Mouse (Mus musculus): Measurements from ENCODE around the gene Retreg1. TPM values are rescaled to one million over a fixed set of nuclear protein-coding genes. Genes with fewer than 3 reads are reported as not detected.

The Retreg1 gene
- total RNA-seq, 2 experiments from 2014 or later, result 151 to 159 TPM

DNA sequence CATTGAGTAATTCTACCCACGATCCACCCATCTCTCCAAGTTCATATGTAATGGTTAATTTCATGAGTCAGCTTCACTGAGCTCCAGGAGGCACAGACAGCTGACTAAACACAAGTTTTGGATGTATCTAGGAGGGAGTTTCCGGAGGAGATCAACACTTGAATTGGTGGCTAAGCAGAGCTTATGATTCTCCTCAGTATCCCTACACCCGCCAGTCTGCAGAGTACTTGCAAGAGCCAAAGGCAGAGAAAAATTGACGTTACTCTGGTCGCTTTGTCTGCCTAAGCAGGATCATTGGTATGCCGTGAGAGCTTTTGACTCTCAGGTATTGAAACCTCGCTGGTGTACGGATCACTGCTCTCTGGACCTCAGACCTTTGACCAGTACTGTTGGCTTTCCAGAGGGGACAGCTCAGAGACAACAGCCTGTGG is 16.4 kb upstream of the Retreg1 start:
- intact Hi-C loops (cut with DNase I), result no loop called here
- no peak for DNase-seq

DNA sequence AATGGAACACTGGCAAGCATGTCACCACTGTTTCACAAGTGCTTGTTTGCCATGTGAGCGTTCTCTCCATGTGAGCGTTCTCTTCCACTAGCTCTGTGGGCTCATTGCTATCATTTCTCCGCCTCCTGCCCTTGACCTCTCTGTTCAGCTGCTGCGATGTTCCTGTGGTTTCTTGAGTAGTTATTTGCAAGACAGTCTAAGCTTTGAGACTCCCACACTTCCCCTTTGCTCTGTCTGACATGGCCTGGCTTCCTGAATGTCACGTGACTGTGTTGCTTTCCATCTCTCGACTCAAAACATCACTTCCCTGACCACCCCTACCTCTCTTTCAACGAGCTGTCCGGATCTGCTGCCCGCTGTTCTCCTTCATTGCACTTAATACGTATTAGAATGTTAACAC is 14.5 kb upstream of the Retreg1 start:
- DNase-seq, result no peak
- intact Hi-C loops (cut with DNase I), result no loop called here

- intact Hi-C loops (cut with DNase I), result no loop called here
These were observed 12.6 kb upstream of the Retreg1 start for GRCm38 (mm10) chr15:25830426-25830825.

GRCm38 (mm10) chr15:25834282-25834681 is 8.7 kb upstream of the Retreg1 start:
- intact Hi-C loops (cut with DNase I), result no loop called here

More at GRCm38 (mm10) chr15:25830426-25830825, 12.6 kb upstream of the Retreg1 start:
- DNase-seq, result no peak

DNA sequence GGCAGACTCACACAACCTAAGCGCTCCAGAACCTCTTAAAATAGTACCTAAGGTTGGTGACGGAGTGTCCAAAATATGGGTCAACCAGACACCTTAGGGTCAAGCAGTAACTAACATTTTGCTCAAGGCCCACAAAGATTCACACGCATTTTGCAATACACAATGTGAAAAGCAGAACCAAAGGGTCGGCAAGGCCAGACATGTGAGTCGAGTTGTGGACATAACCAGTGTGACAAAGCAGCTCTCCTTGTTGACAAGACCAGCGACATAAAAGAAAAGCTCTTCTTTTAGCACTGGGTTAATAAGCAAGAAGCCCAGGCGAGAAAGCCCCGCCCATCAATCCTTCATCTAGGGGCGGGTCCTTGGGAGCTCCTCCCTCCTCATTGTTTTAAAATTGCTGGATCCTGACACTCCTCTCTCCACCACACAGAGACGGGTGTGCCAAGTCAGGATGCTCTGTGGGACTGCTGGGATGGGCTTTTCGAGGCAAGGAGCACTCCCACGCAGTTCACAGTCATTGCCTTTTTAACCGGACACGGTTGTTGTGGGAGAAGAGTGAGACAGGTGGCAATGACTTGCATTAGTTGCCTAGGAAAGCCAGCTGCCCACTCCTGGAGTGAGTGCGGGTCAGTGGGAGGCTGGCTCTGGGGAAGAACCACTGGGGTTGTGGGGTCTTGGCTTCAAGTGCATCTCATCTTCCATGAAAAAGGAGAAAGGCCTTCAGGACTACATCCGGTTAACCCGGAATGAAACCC is 7.9 kb upstream of the Retreg1 start:
- no peak for DNase-seq
- intact Hi-C loops (cut with DNase I), result no loop called here

More at GRCm38 (mm10) chr15:25834282-25834681, 8.7 kb upstream of the Retreg1 start:
- no peak for DNase-seq

GRCm38 (mm10) chr15:25842462-25843085 is 406 bp upstream of the Retreg1 start:
- intact Hi-C loops (cut with DNase I), result no loop called here
- DNase-seq, result no peak

DNA sequence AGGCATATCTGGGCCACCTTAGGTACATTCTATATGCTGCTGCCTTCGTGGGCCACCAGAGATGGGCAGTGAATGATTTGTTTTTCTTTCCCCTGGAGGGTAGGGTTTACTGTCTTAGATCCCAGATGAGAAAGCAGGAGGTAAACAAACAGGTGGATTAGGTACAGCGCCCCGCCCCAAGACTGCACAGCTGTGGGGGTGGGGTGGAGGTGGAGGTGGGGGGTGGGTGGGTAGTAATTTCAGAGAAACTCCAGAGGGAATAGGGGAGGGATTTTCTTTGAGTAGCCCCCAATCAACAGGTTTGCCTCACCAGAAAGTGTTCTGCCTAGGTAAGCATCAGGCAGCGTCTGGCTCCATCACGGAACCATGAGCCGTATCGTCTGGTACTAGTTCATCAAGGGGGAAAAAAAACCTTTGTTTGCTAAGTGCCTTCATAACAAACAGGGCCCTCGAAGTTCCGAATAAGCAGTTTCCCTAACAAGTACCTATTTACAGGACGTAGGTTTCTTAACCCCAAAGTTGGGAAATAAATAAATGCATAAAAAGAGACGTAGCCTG is 1.1 kb downstream of the Retreg1 start:
- intact Hi-C loops (cut with DNase I), result no loop called here
- no peak for DNase-seq

DNA sequence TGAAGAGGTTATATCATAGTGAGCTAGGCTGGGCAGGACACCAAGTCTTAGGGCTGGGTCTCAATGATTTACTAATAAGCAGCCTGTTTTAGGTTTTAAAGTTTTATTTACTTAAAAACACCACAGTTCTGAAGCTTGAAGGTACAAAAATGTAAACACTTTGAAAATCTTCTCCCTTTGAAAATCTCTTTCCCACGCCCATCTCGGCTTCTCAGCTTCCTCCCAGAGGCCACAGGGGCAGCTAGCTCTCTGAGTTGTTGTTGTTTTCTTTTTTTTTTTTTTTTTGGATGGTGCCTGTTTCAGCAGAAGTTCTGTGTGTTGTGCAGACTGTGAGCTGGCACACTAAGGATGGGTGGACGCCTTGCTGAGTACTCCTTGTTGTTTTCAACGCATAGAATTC is 1.8 kb downstream of the Retreg1 start:
- intact Hi-C loops (cut with DNase I), result no loop called here
- DNase-seq, result no peak

DNA sequence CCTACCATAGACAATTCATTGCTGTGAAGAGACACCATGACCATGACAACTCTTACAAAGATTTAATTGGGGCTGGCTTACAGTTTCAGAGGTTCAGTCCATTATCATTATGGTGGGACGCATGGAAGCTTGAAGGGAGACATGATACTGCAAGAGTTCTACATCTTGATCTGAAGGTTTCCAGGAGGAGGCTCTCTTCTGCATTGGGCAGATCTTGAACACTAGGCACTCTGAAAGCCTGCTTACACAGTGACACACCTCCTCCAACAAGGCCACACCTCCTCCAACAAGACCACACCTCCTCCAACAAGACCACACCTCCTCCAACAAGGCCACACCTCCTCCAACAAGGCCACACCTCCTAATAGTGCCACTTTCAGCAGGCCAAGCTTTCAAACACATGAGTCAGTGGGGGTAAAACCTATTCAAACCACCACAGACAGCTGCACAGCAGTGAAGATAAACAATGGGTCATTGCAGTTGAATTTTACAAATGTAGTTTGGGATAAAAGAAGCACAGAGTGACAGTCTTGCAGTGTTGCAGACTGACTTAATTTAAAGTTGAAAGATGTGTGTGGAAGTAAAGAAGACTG is 4.7 kb downstream of the Retreg1 start:
- intact Hi-C loops (cut with DNase I), result no loop called here
- no peak for DNase-seq

DNA sequence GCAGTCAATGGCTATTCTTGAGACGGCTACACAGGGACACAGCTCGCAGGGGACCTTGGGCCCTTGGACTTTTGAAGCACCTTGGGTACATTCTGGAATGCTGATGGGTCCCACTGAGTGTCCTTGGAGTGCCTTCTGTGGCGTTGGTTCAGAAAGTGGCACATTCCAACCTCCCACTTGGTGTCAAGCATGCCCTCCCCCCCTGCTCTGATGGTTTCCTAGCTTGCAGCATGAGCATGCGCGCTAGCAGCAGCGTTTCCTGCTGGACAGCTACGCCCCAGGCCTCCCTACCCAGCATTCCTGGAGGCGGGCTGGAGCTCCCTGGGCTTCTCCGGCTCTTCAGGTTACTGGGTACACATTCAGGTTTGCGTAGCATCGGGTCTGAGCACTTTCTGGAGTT is 7.6 kb downstream of the Retreg1 start:
- intact Hi-C loops (cut with DNase I), result no loop called here
- no peak for DNase-seq

DNA sequence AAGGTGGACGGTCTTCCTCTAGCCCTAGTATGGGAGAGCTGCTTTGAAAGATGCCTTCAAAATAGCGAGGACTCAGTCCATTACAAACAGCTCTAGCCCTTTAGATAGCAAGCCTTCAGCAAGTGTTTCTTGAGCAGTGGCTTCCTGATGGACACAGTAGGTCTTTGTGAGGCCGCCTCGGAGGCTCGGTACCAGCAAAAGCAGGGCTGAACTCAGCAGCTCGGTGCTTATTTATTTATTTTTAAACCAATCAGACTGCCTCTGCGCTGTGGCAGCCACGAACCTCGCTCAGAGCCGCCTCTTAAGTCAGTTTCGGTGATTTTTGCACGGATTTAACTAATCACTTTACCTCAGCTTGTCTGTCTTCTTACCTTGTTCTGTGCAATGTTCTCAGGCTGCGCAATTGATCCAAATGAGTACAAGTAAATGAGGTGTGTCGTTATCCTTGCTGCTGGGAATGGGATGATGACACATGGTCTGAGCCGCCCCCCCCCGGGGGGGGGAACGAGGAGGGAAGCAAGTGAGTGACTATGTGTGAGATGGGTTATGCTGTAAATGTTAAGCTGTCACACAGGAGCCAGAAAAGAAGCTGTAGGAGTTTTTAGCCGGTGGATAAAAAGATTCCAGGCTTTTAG is 11.4 kb downstream of the Retreg1 start:
- DNase-seq, result no peak
- intact Hi-C loops (cut with DNase I), result no loop called here

DNA sequence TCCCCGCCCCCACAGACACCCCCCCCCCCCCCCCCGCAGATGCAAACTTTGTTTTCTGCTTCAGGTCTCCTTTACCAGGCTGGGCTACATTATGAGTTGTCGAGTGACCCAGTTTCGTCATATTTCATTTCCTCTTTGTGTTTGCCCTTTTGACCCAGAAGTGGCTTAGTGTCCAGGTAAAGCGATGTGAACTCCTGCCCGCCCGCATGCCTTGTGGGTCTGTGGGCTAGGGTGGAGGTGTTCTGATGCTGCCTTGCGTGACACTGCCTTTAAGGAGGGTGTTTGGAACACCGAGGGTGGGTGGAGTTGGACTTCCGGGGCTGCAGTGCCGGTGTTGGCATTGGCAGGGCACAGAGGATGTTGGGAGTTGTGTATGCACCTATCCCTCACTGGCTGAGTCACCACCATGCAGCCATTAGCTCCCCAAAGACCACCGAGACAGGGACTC is 15.7 kb downstream of the Retreg1 start:
- no peak for DNase-seq
- intact Hi-C loops (cut with DNase I), result no loop called here

DNA sequence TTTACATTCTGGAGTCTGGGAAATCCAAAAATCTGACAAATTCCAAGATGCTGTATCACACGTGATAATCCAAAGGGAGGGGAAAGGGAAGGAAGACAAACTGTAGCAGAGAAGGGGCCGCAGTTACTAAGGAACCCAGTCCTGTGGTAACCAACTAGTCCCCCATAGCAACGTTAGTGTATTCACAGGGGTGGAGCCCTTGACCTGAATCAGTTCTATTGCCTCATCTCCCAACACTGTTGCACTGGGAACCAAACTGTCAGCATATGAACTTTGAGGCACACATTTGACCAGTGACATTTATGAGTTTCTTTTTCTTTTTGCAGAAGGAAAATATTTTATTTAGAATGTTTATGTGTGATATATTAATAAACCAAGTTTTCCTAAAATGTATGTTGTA is 16.5 kb downstream of the Retreg1 start:
- intact Hi-C loops (cut with DNase I), result no loop called here

GRCm38 (mm10) chr15:25861900-25862299 is 18.9 kb downstream of the Retreg1 start:
- DNase-seq, result no peak
- intact Hi-C loops (cut with DNase I), result no loop called here

More for the DNA sequence above, 16.5 kb downstream of the Retreg1 start:
- DNase-seq, result no peak

DNA sequence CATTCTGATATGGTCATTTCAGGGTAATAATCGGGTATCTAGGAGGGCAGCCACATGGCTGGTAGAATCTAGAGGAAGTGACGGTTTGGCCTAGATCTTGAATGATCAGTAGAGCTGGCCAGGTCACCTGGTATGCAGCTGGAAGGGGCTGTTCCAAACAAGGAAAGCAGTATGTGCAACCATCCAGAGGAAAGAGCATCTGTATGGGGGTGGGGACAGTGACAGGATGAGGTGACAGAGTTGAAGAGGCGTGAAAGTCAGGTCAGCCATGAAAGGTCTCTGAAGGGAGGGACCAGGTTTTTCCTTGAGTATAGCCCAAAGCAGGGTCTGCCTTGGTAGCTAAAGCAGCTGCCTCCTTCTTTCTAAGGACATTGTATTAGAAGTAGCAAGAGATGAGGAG is 22.6 kb downstream of the Retreg1 start:
- intact Hi-C loops (cut with DNase I), result no loop called here

DNA sequence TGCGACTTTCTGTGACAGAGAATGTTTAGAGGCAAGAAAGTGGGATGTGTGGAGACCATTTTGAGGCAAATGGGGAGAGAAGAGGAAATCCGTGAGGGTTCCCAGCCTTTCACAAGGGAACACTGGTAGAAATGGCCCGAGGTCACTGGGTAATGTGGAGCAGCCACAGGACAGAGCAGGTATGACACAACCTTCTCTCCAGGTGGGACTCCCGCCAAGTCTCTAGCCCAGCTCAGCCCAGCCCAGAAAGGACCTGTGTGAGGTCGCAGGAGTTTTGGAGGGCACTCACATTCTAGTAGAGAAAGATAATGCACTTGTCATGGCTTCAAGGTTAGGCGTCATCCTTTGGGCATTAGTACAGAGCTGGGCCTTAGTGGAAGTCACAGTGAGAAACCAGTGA is 23.1 kb downstream of the Retreg1 start:
- intact Hi-C loops (cut with DNase I), result no loop called here
- peak in 1 of 2 experiments; percentile 23 for DNase-seq

More for the DNA sequence above, 22.6 kb downstream of the Retreg1 start:
- no peak for DNase-seq

- DNase-seq, result no peak
- intact Hi-C loops (cut with DNase I), result no loop called here
These were observed 26.1 kb downstream of the Retreg1 start for GRCm38 (mm10) chr15:25869129-25869528.

DNA sequence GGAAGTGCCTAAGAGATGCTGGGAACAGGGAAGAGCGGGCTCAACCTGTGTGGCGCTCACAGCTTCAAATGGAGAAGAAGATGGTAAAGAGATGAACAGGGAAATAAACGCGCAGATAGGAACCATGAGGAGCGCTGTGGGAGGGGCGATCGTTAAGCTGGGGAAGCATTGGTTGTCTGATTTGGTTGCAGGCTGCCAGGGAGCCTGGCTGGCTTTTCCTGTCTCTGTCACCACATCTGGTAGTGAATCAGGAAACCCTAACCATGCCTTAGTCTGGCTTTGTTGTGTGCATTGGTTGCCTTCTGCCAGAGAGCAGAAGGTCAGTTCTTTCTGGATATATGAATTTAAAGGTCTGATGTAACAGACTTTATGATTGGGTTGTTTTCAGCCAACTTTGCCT is 28.5 kb downstream of the Retreg1 start:
- intact Hi-C loops (cut with DNase I), result no loop called here

GRCm38 (mm10) chr15:25872118-25872517 is 29.1 kb downstream of the Retreg1 start:
- intact Hi-C loops (cut with DNase I), result no loop called here
- no peak for DNase-seq

More for the DNA sequence above, 28.5 kb downstream of the Retreg1 start:
- DNase-seq, result no peak

- DNase-seq, result no peak
- intact Hi-C loops (cut with DNase I), result no loop called here
These were observed 29.7 kb downstream of the Retreg1 start for GRCm38 (mm10) chr15:25872657-25873056.

DNA sequence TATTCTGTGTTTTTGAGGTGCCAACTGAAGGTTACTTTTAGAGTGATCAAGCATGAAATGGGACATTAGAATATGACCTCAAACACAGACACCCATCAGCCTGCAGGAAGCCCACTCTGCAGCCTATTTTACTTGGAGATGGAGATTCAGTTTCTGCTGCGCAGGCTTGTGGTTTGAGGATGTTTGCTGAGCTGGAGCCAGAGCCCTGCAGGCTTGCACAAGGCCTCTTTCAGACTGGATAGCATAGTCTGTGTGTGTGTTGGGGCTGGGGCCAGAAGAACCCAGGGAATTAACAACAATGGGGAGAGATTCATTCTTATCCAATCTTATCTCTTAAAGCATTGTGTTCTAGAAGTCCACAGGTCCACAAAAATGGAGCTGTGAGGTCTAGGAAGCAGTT is 30.6 kb downstream of the Retreg1 start:
- intact Hi-C loops (cut with DNase I), result no loop called here
- DNase-seq, result no peak
